Mouse (Mus musculus) effector memory CD4-positive, alpha-beta T cell, adult 7 months (primary cell): Measurements from ENCODE around the gene Tvp23b. TPM values are rescaled to one million over a fixed set of nuclear protein-coding genes. Genes with fewer than 3 reads are reported as not detected.

ENCODE experiments used
- polyA plus RNA-seq: library from polyadenylated mRNA; unstranded; fragments of 100-300 nt; shearing (Covaris generic); gene quantifications from one replicate; pipeline ENCODE4 v1.2.1, GENCODE M21; 2017

Gene Tvp23b
- 35.3 TPM for polyA plus RNA-seq

GRCm38 (mm10) chr11:62879220-62880048, at the start of gene Tvp23b:
Gene Tvp23b (plus strand): TSS chr11:62879455.

GRCm38 (mm10) chr11:62846961-62847654, 32.1 kb upstream of the Tvp23b start, which contains the start of gene Fbxw10:
Gene Fbxw10 (plus strand): TSS chr11:62847069.

GRCm38 (mm10) chr11:62951012-62951411, 71.8 kb downstream of the Tvp23b start, which contains the start of gene Cdrt4:
Gene Cdrt4 (plus strand): TSS chr11:62951193.

Other genes starting within 250 kb of the Tvp23b start
- 1.1 TPM for gene Lrrc75a, start 230.9 kb upstream of the Tvp23b start, polyA plus RNA-seq
- 8.4 TPM for gene Mmgt2, start 230.8 kb upstream of the Tvp23b start, polyA plus RNA-seq
- 23.5 TPM for gene Zfp287, start 147.6 kb upstream of the Tvp23b start, polyA plus RNA-seq
- not detected for gene Gm10428, start 126.4 kb upstream of the Tvp23b start, polyA plus RNA-seq
- 0.77 TPM for gene Zfp286, start 90.0 kb upstream of the Tvp23b start, polyA plus RNA-seq
- 6.3 TPM for gene Trim16, start 59.2 kb upstream of the Tvp23b start, polyA plus RNA-seq
- 0.20 TPM for gene Fbxw10, start 32.4 kb upstream of the Tvp23b start, polyA plus RNA-seq
- gene Cdrt4, start 71.7 kb downstream of the Tvp23b start, polyA plus RNA-seq, result not detected
- not detected for gene Tekt3, start 182.2 kb downstream of the Tvp23b start, polyA plus RNA-seq
- 0.54 TPM for gene Pmp22, start 249.5 kb downstream of the Tvp23b start, polyA plus RNA-seq